In the genomic region with DNA sequence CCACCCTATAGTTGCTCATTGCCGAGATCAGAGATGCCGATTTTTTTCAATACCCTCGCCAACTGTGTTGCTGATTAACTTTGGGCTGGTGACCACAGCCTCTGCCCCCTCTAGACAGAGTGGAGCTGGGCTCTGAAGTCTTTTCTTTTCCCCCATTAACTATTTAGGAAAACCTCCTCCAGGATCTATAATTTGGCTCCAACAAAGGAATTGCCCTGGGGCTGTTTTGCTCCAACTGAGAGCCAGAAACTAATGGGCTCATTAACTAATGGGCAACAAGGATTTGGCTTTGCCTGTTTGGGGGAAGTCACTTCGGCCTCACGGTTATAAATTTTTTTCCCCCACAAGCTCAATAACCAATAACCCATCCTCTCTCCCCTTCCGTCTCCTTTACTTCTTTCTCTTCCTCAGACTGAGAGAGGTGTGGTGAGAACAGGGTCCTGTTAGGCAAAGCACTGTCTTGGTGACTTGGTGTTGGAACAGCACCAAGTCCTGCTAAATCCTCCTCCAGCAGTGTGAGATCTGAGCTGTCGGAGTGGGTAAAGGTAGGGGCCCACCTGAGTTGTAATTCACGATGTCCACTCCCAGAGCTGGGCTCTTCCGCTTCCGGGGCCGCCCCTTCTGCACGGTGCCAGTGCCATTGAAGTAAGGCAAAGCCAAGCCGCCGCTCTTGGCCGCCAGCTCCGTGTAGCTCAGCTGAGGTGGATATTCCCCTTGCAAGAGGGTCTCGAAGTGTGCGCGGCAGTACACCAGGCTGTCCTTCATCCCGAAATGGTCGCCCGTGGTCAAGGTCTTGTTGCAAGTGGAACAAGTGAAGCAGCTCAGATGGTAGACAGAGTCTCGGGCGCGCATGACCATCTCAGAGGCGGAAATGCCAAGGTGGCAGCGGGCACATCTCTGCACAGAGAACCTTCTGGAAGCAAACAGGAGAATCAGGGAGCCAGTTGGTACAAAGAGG, we compare ENCODE assay signal across 9 mouse cellular contexts. TPM values are rescaled to one million over a fixed set of nuclear protein-coding genes. Genes with fewer than 3 reads are reported as not detected.
DNase-seq lines count a peak whose midpoint lies in the region; ATAC-seq and TF ChIP-seq lines count a peak whose summit lies in the region.
"Had no signal": no experiment of that assay in that cellular context is flagged by ENCODE, and none has a peak within 500 bp of the region (broad histone marks: within the 10 kb centered on the region; RNA-seq: fewer than 3 reads in every experiment).

No protein-coding gene starts in this region.

- no peaks in the 10 kb centered on the region for H3K9me3 ChIP-seq in lung, embryonic 16.5 days (ENCODE audit: control insufficient read depth, low read length)
- H3K9me3 ChIP-seq in forebrain, embryonic 12.5 days: no peaks in the 10 kb centered on the region
- no peaks in the 10 kb centered on the region for H3K9me3 ChIP-seq in limb, embryonic 10.5 days (replicated peaks)

- no peak for TF ChIP-seq CTCF in small intestine, adult 2 months (IDR thresholded peaks at IDR 0.05; ENCODE audit: extremely low read depth, insufficient read length, insufficient replicate concordance, low read depth, low read length)

- ATAC-seq in lung, embryonic 16.5 days (ENCODE audit: low read depth): no peak
- peak; percentile 15; the same call in 1 of the 2 replicates for ATAC-seq in forebrain, embryonic 12.5 days (ENCODE audit: low FRiP score)
- ATAC-seq: liver, postnatal 0 days had no signal

- peak overlapping the region; percentile 3; the same call in 1 of the 2 replicates for H3K4me3 ChIP-seq in lung, embryonic 16.5 days (ENCODE audit: low read length)
- H3K4me3 ChIP-seq in forebrain, embryonic 12.5 days (replicated peaks): peak overlapping the region; percentile 52
- peak overlapping the region; percentile 79 for H3K4me3 ChIP-seq in limb, embryonic 10.5 days
- H3K4me3 ChIP-seq in small intestine, adult 2 months (ENCODE audit: low read depth, low read length): peak overlapping the region; percentile 35

- H3K36me3 ChIP-seq in lung, embryonic 16.5 days (ENCODE audit: control insufficient read depth, insufficient read depth, low read length): no peaks in the 10 kb centered on the region
- no peaks in the 10 kb centered on the region for H3K36me3 ChIP-seq in forebrain, embryonic 12.5 days (replicated peaks)
- peaks cover 80% of the 10 kb centered on the region for H3K36me3 ChIP-seq in limb, embryonic 10.5 days
- no peaks in the 10 kb centered on the region for H3K36me3 ChIP-seq in small intestine, adult 2 months (ENCODE audit: control insufficient read depth, insufficient read depth, low read length)

- no peak for TF ChIP-seq POLR2A in small intestine, adult 2 months (IDR thresholded peaks at IDR 0.05; ENCODE audit: low read depth, low read length)

- peaks cover 7% of the 10 kb centered on the region for H3K4me1 ChIP-seq in lung, embryonic 16.5 days (replicated peaks; ENCODE audit: control insufficient read depth, insufficient read depth, low read length)
- H3K4me1 ChIP-seq in forebrain, embryonic 12.5 days: peaks cover 23% of the 10 kb centered on the region
- peaks cover 54% of the 10 kb centered on the region for H3K4me1 ChIP-seq in limb, embryonic 10.5 days
- peaks cover 6% of the 10 kb centered on the region for H3K4me1 ChIP-seq in small intestine, adult 2 months (ENCODE audit: control insufficient read depth, insufficient read depth, insufficient read length, low read length)

- 27% methylated on average over 27 of the region's 27 CpGs for WGBS in lung, embryonic 16.5 days
- 5% methylated on average over 27 of the region's 27 CpGs for WGBS in forebrain, embryonic 12.5 days
- 8% methylated on average over 27 of the region's 27 CpGs for WGBS in limb, embryonic 10.5 days
- WGBS in small intestine, adult 2 months: 31% methylated on average over 27 of the region's 27 CpGs

- H3K27me3 ChIP-seq in lung, embryonic 16.5 days (ENCODE audit: control insufficient read depth, insufficient read depth, low read depth, low read length): peaks cover 80% of the 10 kb centered on the region
- peaks cover 81% of the 10 kb centered on the region for H3K27me3 ChIP-seq in forebrain, embryonic 12.5 days
- peaks cover 57% of the 10 kb centered on the region for H3K27me3 ChIP-seq in limb, embryonic 10.5 days (ENCODE audit: low read depth, poor library complexity, severe bottlenecking)
- peaks cover 67% of the 10 kb centered on the region for H3K27me3 ChIP-seq in small intestine, adult 2 months (ENCODE audit: control insufficient read depth, insufficient read depth, low read length)

- no peak overlapping the region for H3K4me2 ChIP-seq in lung, embryonic 16.5 days (ENCODE audit: low read depth, low read length)
- H3K4me2 ChIP-seq in forebrain, embryonic 12.5 days: peak overlapping the region; percentile 61

- no peak overlapping the region for H3K9ac ChIP-seq in lung, embryonic 16.5 days (ENCODE audit: low read length)
- peak overlapping the region; percentile 74 for H3K9ac ChIP-seq in forebrain, embryonic 12.5 days
- H3K9ac ChIP-seq: liver, postnatal 0 days had no signal

- no peak for DNase-seq in lung, postnatal 14 days
- DNase-seq in limb, embryonic 10.5 days (ENCODE audit: low spot score): peak; percentile 76
- DNase-seq in adrenal gland, postnatal 4 days (ENCODE audit: low spot score in 2 of 2): no peak
- DNase-seq in lung, postnatal 10 days: no peak
- DNase-seq: adrenal gland, adult 2 months; liver, postnatal 0 days had no signal

- H3K27ac ChIP-seq in lung, embryonic 16.5 days (ENCODE audit: low read length): no peak overlapping the region
- peak overlapping the region; percentile 56; the same call in 1 of the 2 replicates for H3K27ac ChIP-seq in forebrain, embryonic 12.5 days
- peak overlapping the region; percentile 98 for H3K27ac ChIP-seq in limb, embryonic 10.5 days
- no peak overlapping the region for H3K27ac ChIP-seq in small intestine, adult 2 months (ENCODE audit: insufficient read depth, low read depth, low read length)

RNA-seq across cellular contexts. Expression of a gene that starts 10.3 kb away (rescaled TPM):
- polyA plus RNA-seq in lung, embryonic 16.5 days (2015; fragmentation: Nextera tagmentation; extraction: Ambion mirVana): 0.14 TPM in 1 of 2 replicates, not detected in the other
- 37.2 and 44.5 TPM in 2 replicates for polyA plus RNA-seq in forebrain, embryonic 12.5 days (2016; fragmentation: Nextera tagmentation; extraction: Ambion mirVana)
- polyA plus RNA-seq in limb, embryonic 10.5 days (2016; fragmentation: Nextera tagmentation; extraction: Ambion mirVana): 110 and 114 TPM in 2 replicates
- polyA plus RNA-seq in small intestine, adult 2 months (2012; rRNA removed): not detected in 2 replicates
- 1 to 10 TPM in 1 of 2 experiments, under 1 TPM in 1; 0.31 to 1.1 TPM for total RNA-seq in adrenal gland, postnatal 4 days (2021)
- total RNA-seq: adrenal gland, adult 2 months had no signal

RNA-seq across cellular contexts. Expression of a gene that starts 18.6 kb away (rescaled TPM):
- polyA plus RNA-seq in lung, embryonic 16.5 days (2015; fragmentation: Nextera tagmentation; extraction: Ambion mirVana): 48.1 and 53.7 TPM in 2 replicates
- 55.5 and 61.9 TPM in 2 replicates for polyA plus RNA-seq in forebrain, embryonic 12.5 days (2016; fragmentation: Nextera tagmentation; extraction: Ambion mirVana)
- polyA plus RNA-seq in limb, embryonic 10.5 days (2016; fragmentation: Nextera tagmentation; extraction: Ambion mirVana): 60.2 and 60.6 TPM in 2 replicates
- polyA plus RNA-seq in small intestine, adult 2 months (2012; rRNA removed): 12.4 and 14.6 TPM in 2 replicates
- total RNA-seq in adrenal gland, postnatal 4 days (2021): 10 to 100 TPM; 28.9 to 29.2 TPM

Comparison
In these comparisons a context has a peak if more than half of its experiments do, and no peak if none do; other contexts are left out.
1. H3K27ac ChIP-seq: peak in forebrain, embryonic 12.5 days (single experiment) and limb, embryonic 10.5 days (single experiment); none in lung, embryonic 16.5 days (single experiment) and small intestine, adult 2 months (single experiment).
2. H3K4me3 ChIP-seq: peak in every context shown above with its lines; median percentile 79 in limb, embryonic 10.5 days; 52 in forebrain, embryonic 12.5 days; 35 in small intestine, adult 2 months; 3 in lung, embryonic 16.5 days.
3. RNA of a gene that starts 10.3 kb away (polyA plus RNA-seq): 110 to 114 TPM in limb, embryonic 10.5 days and 37.2 to 44.5 TPM in forebrain, embryonic 12.5 days; 0.14 TPM in lung, embryonic 16.5 days and not detected in small intestine, adult 2 months; every median in the first group is over 10 times any median in the second.